Mouse (Mus musculus) midbrain, embryonic 14.5 days (tissue): Measurements from ENCODE around the gene Slc2a4. TPM values are rescaled to one million over a fixed set of nuclear protein-coding genes. Genes with fewer than 3 reads are reported as not detected.
"Not testable (repeated sequence)": the region's sequence is repeated elsewhere in the genome, so short reads cannot be mapped to it uniquely, and the experiment has no call there.

ENCODE experiments used
- ATAC-seq: fragments of 200-750 bp; cut with Nextera tagmentation; 2 replicates; pipeline ENCODE4 v1.8.0; 2017; ENCODE audit warnings: moderate number of reproducible peaks, moderate library complexity; ENCODE audit not compliant: low FRiP score, low TSS enrichment
- DNase-seq: peaks from one replicate; pipeline ENCODE4 v3.0.0-alpha.2; 2015
- H3K27ac ChIP-seq: fragments of 300-500 bp; sonication (generic); replicated peaks from 2 replicates; pipeline ENCODE4 v1.5.1; 2014; ENCODE audit warnings: mild to moderate bottlenecking, low read depth, low read length, moderate library complexity
- H3K27me3 ChIP-seq: fragments of 300-500 bp; sonication (generic); 2 replicates; pipeline ENCODE4 v1.6.1; 2014; ENCODE audit warnings: low read length, control low read depth, mixed read lengths; ENCODE audit not compliant: control insufficient read depth, insufficient read depth
- H3K36me3 ChIP-seq: fragments of 300-500 bp; sonication (generic); 2 replicates; pipeline ENCODE4 v1.6.1; 2014; ENCODE audit warnings: low read length, control low read depth; ENCODE audit not compliant: control insufficient read depth, insufficient read depth
- H3K4me1 ChIP-seq: fragments of 300-500 bp; sonication (generic); 2 replicates; pipeline ENCODE4 v1.6.1; 2014; ENCODE audit warnings: mild to moderate bottlenecking, antibody characterized with exemption, low read length, control low read depth; ENCODE audit not compliant: control insufficient read depth, insufficient read depth
- H3K4me2 ChIP-seq: fragments of 300-500 bp; sonication (generic); 2 replicates; pipeline ENCODE4 v1.6.1; 2014; ENCODE audit warnings: mild to moderate bottlenecking, low read length, moderate library complexity
- H3K4me3 ChIP-seq: fragments of 300-500 bp; sonication (generic); replicated peaks from 2 replicates; pipeline ENCODE4 v1.5.1; 2014; ENCODE audit warnings: low read depth, low read length
- H3K9ac ChIP-seq: fragments of 300-500 bp; sonication (generic); replicated peaks from 2 replicates; pipeline ENCODE4 v1.6.1; 2014; ENCODE audit warnings: mild to moderate bottlenecking, low read length, moderate library complexity
- H3K9me3 ChIP-seq: fragments of 300-500 bp; sonication (generic); 2 replicates; pipeline ENCODE4 v1.6.1; 2016; ENCODE audit warnings: low read length, control low read depth, mixed read lengths; ENCODE audit not compliant: control insufficient read depth
- WGBS: fragments of 180-500 bp; shearing (Covaris S2); extraction: QIAGEN DNeasy Blood & Tissue Kit; methylation state at CpG from one replicate; pipeline ENCODE4 v1.1.7; 2014; 5-methylcytosine and 5-hydroxymethylcytosine counted together
- polyA plus RNA-seq: library from polyadenylated mRNA; unstranded; fragments of >200 nt; fragmentation: Nextera tagmentation; extraction: Ambion mirVana; gene quantifications from 2 replicates; pipeline ENCODE4 v1.2.1, GENCODE M21; 2014

Gene Slc2a4
- polyA plus RNA-seq, 1 experiment from 2014 or later = 4.5 TPM

DNA sequence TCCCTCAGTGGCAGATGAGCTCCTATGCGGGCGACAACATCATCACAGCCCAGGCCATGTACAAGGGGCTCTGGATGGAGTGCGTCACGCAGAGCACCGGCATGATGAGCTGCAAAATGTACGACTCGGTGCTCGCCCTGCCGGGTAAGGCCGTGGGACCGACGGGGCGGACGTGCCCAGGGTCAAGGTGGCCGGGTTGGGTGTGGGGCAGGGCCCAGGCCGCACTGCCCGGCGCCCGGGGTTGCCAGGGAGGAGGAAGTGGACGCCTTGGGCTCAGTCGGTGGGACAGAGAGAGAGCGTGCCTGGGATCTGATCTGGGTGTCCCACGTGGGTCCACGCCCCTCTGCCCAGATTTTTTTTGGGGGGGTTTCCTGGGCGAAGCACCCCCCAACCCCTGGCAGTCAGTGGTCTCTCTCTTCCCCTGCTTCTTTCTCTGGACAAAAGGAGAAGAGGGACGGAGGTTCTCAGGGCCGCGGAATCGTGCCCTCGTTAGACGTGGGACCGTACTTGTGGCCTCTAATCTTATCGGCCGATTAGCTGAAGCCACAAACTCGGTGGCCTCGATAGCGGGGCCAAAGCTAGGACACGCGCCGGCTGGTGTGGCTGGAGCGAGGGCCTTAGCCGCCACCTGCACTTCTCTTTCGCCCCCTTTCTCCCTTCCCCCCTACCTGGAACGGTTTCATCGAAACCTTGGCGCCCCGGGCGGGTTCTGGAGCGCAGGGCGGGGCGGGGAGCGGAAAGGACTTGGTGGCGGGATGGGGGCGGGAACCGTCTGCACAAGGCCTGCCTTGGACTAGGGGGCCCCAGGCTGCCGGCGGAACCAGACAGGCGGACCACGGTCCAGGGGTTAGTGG, 18.2 kb upstream of the Slc2a4 start:
- 1% methylated on average over 58 of the region's 59 CpGs for WGBS
- H3K27me3 ChIP-seq = peaks cover 55% of the 10 kb centered on the region
- H3K36me3 ChIP-seq = peaks cover 21% of the 10 kb centered on the region
- DNase-seq (no peak), ATAC-seq (no peak)
- H3K4me1 ChIP-seq = 0 out of 2 replicates have a peak, but pooled peaks cover 5% of the 10 kb centered on the region
- H3K4me3 ChIP-seq = peak overlapping the region; percentile 18
- H3K9me3 ChIP-seq = no peaks in the 10 kb centered on the region
- 0 out of 2 replicates have a peak overlapping the region, but pooled peaks have one; percentile 9 for H3K9ac ChIP-seq
- peak overlapping the region; percentile 40 for H3K4me2 ChIP-seq
- no peak overlapping the region for H3K27ac ChIP-seq

DNA sequence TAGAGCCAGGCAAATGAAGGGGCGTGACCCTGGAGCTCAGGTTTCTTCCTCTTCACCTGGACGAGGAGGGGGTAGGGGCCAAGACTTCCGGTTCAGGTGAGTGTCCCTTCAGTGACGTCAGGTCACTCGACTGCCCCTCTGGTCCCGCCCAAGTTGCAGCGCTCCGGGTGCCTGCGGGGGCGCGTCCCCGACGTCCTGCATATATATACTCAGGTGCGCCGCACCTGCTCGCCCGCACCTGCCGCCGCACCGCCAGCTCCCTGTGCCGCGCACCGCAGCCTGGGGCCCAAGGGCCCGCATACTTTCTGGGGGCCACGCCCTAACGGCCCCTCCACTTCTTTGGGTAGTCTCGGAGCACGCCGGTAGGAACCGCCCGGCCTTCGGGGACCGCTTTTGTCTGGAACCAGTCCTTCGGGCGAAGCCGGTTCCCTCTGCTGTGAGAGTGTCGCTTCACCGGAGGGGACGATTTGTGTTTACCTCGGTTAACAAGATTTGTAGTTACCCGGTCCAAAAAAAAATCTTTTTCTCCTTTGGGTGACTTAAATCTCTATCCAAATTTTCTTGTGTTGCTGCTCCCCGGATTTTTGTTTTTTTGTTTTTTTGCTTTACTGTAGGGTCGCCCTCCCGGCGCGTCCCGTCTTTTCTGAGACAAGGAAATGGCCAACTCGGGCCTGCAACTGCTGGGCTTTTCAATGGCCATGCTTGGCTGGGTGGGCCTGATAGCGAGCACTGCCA, 17.4 kb upstream of the Slc2a4 start:
- no peak for ATAC-seq
- Histone ChIP-seq H3K9me3 (no peaks in the 10 kb centered on the region), H3K36me3 (peaks cover 20% of the 10 kb centered on the region), H3K9ac (no peak overlapping the region), H3K27me3 (peaks cover 55% of the 10 kb centered on the region), H3K27ac (no peak overlapping the region), H3K4me1 (0 out of 2 replicates have a peak, but pooled peaks cover 5% of the 10 kb centered on the region), H3K4me2 (0 out of 2 replicates have a peak overlapping the region, but pooled peaks have one; percentile 17), H3K4me3 (0 out of 2 replicates have a peak overlapping the region, but pooled peaks have one; percentile 7)
- DNase-seq = peak; percentile 28
- WGBS = 2% methylated on average over 49 of the region's 49 CpGs

DNA sequence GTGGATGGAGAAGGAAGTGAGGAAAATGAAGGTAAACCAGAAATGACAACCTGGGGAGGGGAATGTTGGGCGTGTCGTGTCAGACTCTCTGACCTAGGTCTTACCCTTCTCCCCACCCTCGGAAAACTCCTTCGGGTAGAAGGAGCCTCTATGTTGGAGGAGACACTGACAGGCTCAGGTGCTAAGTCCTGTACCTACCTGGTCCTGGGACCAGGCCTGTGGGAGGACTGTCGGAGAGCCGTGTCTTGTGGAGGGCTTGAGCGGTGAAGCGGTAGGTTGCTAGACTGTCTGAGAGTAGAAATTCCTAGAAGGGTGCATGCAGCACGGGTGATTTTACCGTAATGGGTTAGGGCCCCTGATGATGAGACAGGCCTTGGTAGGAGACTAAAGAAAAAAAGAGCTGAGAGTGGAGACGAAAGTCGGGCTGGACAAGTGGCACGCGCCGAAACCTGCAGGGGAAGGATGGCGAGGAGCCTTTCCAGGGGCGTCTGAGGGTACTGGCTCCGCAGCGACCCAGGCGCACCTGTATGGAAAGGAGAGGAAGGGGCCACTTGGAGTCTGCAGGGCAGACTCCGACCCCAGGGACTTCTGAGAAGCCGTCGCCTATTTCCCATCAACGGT, 16.8 kb upstream of the Slc2a4 start, which contains the start of gene Cldn7:
Gene Cldn7 (plus strand): TSS at position 130 of the 621 bp plus-strand sequence.
- 11% methylated on average over 24 of the region's 24 CpGs for WGBS
- 0 out of 2 replicates have a peak, but pooled peaks cover 5% of the 10 kb centered on the region for H3K4me1 ChIP-seq
- DNase-seq (no peak), ATAC-seq (no peak)
- H3K4me3 ChIP-seq = 0 out of 2 replicates have a peak within 1 kb of the TSS, but pooled peaks have one; percentile 7
- 0 out of 2 replicates have a peak within 1 kb of the TSS, but pooled peaks have one; percentile 17 for H3K4me2 ChIP-seq
- peaks cover 55% of the 10 kb centered on the region for H3K27me3 ChIP-seq
- H3K9me3 ChIP-seq = no peaks in the 10 kb centered on the region
- no peak within 1 kb of the TSS for H3K9ac ChIP-seq
- H3K27ac ChIP-seq = no peak within 1 kb of the TSS
- H3K36me3 ChIP-seq = peaks cover 13% of the 10 kb centered on the region

DNA sequence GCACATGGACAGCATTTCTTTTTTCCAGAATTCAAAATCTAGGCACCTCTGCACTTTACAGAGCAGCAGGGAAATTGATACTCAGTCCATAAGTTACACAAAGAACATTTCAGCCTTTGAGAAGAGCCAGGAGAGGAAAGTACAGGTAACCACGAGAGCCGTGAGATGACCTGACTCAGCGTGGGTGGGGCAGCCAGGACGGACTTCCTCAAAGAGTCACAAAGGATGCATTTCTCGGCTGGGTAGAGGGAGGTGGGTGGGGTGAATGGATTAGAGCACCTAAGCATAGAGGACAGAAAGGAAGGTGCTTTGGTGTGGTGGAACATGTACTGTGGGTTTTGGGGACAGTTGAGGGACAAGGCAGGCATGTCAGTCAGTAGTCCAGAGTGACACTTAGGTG, 13.9 kb upstream of the Slc2a4 start:
- H3K9me3 ChIP-seq = no peaks in the 10 kb centered on the region
- H3K36me3 ChIP-seq = no peaks in the 10 kb centered on the region
- 51% methylated on average over 5 of the region's 5 CpGs for WGBS
- DNase-seq = no peak
- no peak overlapping the region for H3K4me3 ChIP-seq
- H3K4me1 ChIP-seq = 0 out of 2 replicates have a peak, but pooled peaks cover 4% of the 10 kb centered on the region
- H3K27me3 ChIP-seq = peaks cover 40% of the 10 kb centered on the region
- no peak for ATAC-seq
- no peak overlapping the region for H3K9ac ChIP-seq
- no peak overlapping the region for H3K4me2 ChIP-seq
- no peak overlapping the region for H3K27ac ChIP-seq

DNA sequence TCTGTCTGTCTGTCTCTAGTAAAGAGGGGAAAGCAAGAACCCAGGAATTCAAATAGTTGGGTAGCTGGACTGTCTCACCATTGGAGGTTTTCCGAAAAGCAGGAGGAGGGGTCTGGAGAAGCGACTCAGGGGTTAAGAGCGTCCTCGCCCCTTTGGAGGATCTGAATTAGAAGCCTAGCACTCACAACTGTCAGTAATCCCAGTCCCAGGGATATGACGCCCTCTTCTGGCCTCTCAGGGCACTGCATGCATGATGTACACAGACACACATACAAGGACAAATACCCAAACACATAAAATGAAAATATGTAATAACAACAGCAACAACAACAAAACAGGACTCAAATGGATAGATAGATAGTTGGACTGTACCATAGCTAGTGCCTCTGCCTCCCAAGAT, 12.6 kb upstream of the Slc2a4 start:
- ATAC-seq = no peak
- 22% methylated on average over 5 of the region's 5 CpGs for WGBS
- Histone ChIP-seq H3K9ac (no peak overlapping the region), H3K27me3 (peaks cover 28% of the 10 kb centered on the region), H3K9me3 (no peaks in the 10 kb centered on the region), H3K4me1 (no peaks in the 10 kb centered on the region), H3K36me3 (no peaks in the 10 kb centered on the region), H3K4me3 (no peak overlapping the region), H3K27ac (no peak overlapping the region), H3K4me2 (no peak overlapping the region)
- no peak for DNase-seq

DNA sequence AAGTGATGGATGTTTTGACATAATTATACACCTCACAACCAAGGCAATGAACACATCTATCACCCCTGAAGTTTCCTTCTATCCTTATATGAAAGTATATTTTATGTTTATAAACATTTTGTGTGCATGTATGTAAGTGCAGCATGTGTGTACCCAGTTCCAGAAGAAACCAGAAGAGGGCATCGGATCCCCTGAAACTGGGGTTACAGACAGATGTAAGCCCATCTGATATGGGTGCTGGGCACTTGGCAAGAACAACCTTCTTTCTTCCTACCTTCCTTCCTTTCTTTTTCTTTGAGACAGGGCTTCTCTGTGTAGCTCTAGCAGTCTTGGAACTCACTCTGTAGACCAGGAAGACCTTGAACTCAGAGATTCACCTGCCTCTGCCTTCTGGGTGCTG, 8.2 kb upstream of the Slc2a4 start:
- H3K4me1 ChIP-seq = no peaks in the 10 kb centered on the region
- H3K4me3 ChIP-seq = no peak overlapping the region
- no peaks in the 10 kb centered on the region for H3K27me3 ChIP-seq
- no peak overlapping the region for H3K4me2 ChIP-seq
- no peak overlapping the region for H3K9ac ChIP-seq
- no peak for ATAC-seq
- no peak for DNase-seq
- H3K27ac ChIP-seq = no peak overlapping the region
- no peaks in the 10 kb centered on the region for H3K36me3 ChIP-seq
- no peaks in the 10 kb centered on the region for H3K9me3 ChIP-seq
- WGBS = 77% methylated on average over 1 of the region's 1 CpGs

DNA sequence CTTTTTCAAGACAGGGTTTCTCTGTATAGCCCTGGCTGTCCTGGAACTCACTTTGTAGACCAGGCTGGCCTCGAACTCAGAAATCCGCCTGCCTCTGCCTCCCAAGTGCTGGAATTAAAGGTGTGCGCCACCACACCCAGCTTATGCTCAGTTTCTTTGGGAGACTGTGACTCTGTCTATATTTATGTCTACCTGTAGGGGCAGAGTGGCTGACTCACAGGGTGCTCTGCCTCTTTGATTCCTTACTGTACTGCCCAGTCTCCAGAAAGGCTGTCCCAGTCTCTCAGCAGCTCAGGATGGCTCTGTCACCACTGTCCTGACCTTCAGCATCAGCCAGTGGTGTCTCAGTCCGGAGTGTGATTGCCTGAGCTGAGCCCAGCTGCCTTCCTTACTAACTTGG, 7.6 kb upstream of the Slc2a4 start:
- not testable (repeated sequence) for H3K9me3 ChIP-seq, DNase-seq, H3K27ac ChIP-seq, ATAC-seq, H3K9ac ChIP-seq, H3K4me1 ChIP-seq, H3K27me3 ChIP-seq, H3K4me3 ChIP-seq, H3K36me3 ChIP-seq, H3K4me2 ChIP-seq
- 80% methylated on average over 4 of the region's 4 CpGs for WGBS

DNA sequence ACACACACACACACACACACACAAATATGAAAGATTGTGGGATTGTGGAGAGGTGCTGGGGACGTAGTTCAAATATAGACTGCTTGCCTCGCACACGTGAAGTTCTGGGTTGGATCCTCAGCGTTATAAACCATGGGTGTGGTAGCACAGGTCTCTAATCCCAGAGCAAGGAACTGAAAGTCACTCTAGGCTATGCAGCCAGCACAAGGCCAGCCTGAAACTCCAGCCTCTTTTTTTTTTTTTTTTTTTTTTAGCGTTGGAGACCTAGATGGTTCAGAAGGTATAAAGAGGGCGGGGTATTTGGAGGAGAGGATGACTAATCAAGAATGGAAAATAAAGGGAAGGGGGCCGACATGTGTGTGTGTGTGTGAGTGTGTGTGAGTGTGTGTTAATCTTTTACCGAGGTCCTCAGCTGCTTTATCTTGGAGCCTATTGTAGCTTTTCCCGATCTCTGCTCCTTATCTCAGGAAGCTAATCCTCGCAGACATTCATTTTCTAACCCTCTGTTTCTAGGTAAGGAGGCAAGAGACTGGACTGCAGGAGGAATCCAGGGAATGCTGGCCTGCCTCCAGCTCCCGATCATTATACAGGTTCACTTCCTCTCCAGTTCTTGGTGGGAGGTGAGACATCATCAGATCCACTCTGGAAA, 5.4 kb upstream of the Slc2a4 start:
- Histone ChIP-seq H3K4me2 (no peak overlapping the region), H3K36me3 (no peaks in the 10 kb centered on the region), H3K4me3 (no peak overlapping the region), H3K9ac (no peak overlapping the region), H3K27ac (no peak overlapping the region), H3K9me3 (no peaks in the 10 kb centered on the region), H3K27me3 (no peaks in the 10 kb centered on the region), H3K4me1 (peaks cover 5% of the 10 kb centered on the region; the same call in 1 of the 2 replicates)
- ATAC-seq (no peak), DNase-seq (no peak)
- WGBS = 68% methylated on average over 11 of the region's 11 CpGs
